16 mouse cellular contexts compared by ENCODE assay signal in genomic region chr2:32551236-32551635, GRCm38 (mm10). TPM values are rescaled to one million over a fixed set of nuclear protein-coding genes. Genes with fewer than 3 reads are reported as not detected.
"Had no signal": no experiment of that assay in that cellular context is flagged by ENCODE, and none has a peak within 500 bp of the region (broad histone marks: within the 10 kb centered on the region; RNA-seq: fewer than 3 reads in every experiment).

No protein-coding gene starts in this region.

- H3K27ac ChIP-seq: kidney, postnatal 0 days; liver, embryonic 14.5 days had no signal

- H3K9me3 ChIP-seq: megakaryocyte, embryonic 14.5 days had no signal

- DNase-seq: kidney, adult 2 months; kidney, postnatal 25 days; layer of hippocampus, adult 9-11 months; liver, postnatal 0 days; lung, embryonic 14.5 days; midbrain, embryonic 14.5 days; thymus, postnatal 25 days had no signal

- H3K4me2 ChIP-seq: liver, embryonic 11.5 days; lung, embryonic 14.5 days; midbrain, embryonic 11.5 days had no signal

- ATAC-seq: liver, postnatal 0 days; lung, postnatal 0 days had no signal

- H3K4me3 ChIP-seq: megakaryocyte, embryonic 14.5 days had no signal

- H3K9ac ChIP-seq: liver, embryonic 14.5 days; liver, postnatal 0 days; lung, embryonic 14.5 days had no signal

RNA-seq across cellular contexts. Expression of gene Pip5kl1, which starts 23.4 kb away (rescaled TPM):
- polyA plus RNA-seq: kidney, adult 2 months; liver, postnatal 0 days; lung, postnatal 0 days had no signal

RNA-seq across cellular contexts. Expression of gene 9430097D07Rik, which starts 24.2 kb away (rescaled TPM):
- polyA plus RNA-seq: kidney, adult 2 months; liver, embryonic 11.5 days; liver, postnatal 0 days; lung, embryonic 14.5 days; lung, postnatal 0 days; small intestine, adult 2 months; spleen, adult 2 months; thymus, postnatal 0 days had no signal
